Mouse (Mus musculus): ENCODE measurements around the gene Tpst2. TPM values are rescaled to one million over a fixed set of nuclear protein-coding genes. Genes with fewer than 3 reads are reported as not detected.

The Tpst2 gene
- polyA plus RNA-seq, 1 experiment from 2014 or later, result 41.2 TPM

DNA sequence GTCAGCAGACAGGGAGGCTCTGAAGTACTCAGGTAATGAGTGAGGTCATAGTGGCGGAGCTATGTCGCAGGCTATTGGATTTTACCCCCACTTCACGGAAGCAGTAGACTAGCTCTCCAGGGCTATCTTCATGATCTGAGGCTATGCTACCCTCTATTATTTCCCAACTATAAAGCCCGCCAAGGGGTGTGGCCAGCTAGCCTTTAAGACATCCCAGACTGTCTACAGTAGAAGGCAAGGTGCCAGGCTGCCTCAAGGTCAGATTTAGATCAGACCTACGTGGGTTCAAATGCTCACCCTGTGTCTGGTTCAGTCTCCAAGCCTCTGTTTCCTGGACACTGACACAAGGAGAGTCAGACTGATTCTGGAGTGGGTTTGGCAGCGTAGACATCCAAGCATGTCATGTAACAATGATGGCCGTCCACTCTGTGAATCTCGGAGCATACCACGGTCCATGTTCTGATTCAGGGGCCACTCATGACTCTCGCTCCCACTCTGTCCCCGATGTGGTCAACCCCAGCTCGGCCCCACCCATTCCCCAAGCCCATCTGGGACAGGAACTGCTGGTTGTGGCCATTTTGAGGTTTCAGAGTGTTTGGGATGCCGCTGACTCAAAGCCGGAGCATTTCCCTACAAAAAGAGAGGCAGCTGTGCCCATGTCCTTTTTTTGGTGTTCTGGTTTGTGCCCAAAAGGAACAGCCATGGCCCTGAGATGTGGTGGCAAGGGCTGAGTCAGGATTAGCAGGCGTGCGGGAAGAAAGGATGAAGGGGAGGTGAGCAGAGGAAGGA is 16.4 kb upstream of the Tpst2 start:
- WGBS, result 82% methylated on average over 16 of the region's 16 CpGs
- Histone ChIP-seq H3K4me3 (no peak overlapping the region), H3K9me3 (no peaks in the 10 kb centered on the region), H3K27ac (no peak overlapping the region), H3K27me3 (ENCODE audit: insufficient read depth, poor library complexity, severe bottlenecking) (peaks cover 57% of the 10 kb centered on the region), H3K4me1 (no peaks in the 10 kb centered on the region), H3K36me3 (no peaks in the 10 kb centered on the region)
- DNase-seq (ENCODE audit: low spot score), result no peak

DNA sequence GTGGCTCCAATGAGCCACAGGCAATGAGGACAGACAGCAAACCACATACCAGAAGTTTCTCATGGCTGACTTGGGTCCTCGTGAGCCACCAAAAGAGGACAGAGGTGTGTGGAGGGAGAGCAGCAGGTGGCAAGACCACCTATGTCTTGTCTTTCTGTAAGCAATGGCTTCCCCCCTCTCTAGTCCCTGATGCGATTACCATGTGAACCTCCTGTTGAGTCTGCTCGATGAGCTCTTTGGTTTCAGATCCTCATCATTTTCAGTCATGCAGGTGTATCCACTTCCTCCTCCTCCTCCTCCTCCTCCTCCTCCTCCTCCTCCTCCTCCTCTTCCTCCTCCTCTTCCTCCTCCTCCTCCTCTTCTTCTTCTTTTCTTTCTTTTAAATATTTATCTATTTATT is 15.7 kb upstream of the Tpst2 start:
- Histone ChIP-seq H3K9me3 (no peaks in the 10 kb centered on the region), H3K4me3 (no peak overlapping the region), H3K4me1 (peaks cover 7% of the 10 kb centered on the region), H3K27ac (no peak overlapping the region), H3K27me3 (ENCODE audit: insufficient read depth, poor library complexity, severe bottlenecking) (peaks cover 56% of the 10 kb centered on the region), H3K36me3 (no peaks in the 10 kb centered on the region)
- 72% methylated on average over 3 of the region's 3 CpGs for WGBS
- DNase-seq (ENCODE audit: low spot score), result no peak

DNA sequence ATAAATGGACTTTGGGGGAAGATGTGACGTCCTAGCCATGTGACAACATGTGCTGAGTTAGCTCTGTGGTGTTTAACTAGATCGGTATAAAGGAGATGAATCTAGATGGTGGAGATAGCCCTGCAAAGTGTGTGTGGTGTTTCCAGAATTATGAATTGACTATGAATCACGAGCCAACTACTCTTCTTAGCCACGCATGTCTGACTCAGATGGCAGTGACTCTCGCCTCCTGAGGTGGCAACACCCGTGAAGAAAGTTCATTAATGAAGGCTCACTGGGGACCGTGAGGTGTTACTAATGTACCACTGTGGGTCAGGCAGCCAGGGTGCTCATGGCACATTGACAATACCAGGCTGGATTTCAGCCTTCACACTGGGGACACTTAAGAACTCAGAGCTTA is 12.4 kb upstream of the Tpst2 start:
- H3K4me1 ChIP-seq, result peaks cover 11% of the 10 kb centered on the region
- no peak for DNase-seq (ENCODE audit: low spot score)
- no peaks in the 10 kb centered on the region for H3K36me3 ChIP-seq
- no peak overlapping the region for H3K27ac ChIP-seq
- no peak overlapping the region for H3K4me3 ChIP-seq
- peaks cover 62% of the 10 kb centered on the region for H3K27me3 ChIP-seq (ENCODE audit: insufficient read depth, poor library complexity, severe bottlenecking)
- H3K9me3 ChIP-seq, result no peaks in the 10 kb centered on the region
- 82% methylated on average over 7 of the region's 7 CpGs for WGBS

DNA sequence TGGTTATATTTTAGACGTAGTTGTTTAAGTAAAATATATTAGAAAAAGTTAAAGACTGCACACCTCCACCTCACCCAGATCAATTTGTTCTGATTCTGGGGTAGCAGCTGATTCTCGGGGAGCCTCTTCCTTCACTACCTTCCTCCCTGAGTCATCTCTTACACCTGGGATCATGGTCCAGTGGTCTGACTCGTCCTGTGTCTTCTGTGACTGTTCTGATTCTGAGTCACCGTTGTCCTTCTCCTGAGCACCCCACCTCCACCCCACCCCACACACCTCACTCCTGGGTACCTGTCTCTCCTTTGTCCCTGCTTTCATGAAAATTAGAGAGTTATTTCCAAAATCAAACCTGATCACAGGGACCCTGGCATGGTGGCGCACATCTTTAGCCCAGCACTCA is 11.4 kb upstream of the Tpst2 start:
- no peak for DNase-seq (ENCODE audit: low spot score)
- Histone ChIP-seq H3K36me3 (no peaks in the 10 kb centered on the region), H3K4me3 (no peak overlapping the region), H3K9me3 (no peaks in the 10 kb centered on the region), H3K27ac (no peak overlapping the region), H3K27me3 (ENCODE audit: insufficient read depth, poor library complexity, severe bottlenecking) (peaks cover 70% of the 10 kb centered on the region), H3K4me1 (peaks cover 14% of the 10 kb centered on the region)
- 81% methylated on average over 5 of the region's 5 CpGs for WGBS

DNA sequence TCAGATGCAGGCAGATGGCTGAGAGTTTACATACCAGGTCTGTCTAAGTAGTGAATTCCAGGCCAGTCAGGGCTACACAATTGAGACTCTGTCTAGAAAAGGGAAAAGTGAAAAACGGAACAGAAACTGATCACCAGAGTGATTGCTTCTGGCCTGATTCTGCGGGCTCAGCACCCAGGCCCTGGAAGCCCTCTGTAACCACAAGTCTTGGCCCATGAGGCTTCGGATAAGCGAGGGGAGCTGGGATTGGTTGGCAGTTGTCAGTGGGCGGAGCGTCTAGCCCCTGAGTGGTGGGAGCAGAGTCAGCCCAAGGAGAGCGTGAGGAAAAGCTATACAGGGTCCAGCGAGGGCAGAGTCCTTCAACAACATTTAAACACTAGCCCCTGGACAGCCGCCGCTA is 11.0 kb upstream of the Tpst2 start:
- Histone ChIP-seq H3K27me3 (ENCODE audit: insufficient read depth, poor library complexity, severe bottlenecking) (peaks cover 70% of the 10 kb centered on the region), H3K9me3 (no peaks in the 10 kb centered on the region), H3K27ac (no peak overlapping the region), H3K4me1 (peaks cover 14% of the 10 kb centered on the region), H3K36me3 (no peaks in the 10 kb centered on the region), H3K4me3 (peak overlapping the region; percentile 20; the same call in 1 of the 2 replicates)
- DNase-seq (ENCODE audit: low spot score), result no peak
- WGBS, result 6% methylated on average over 10 of the region's 10 CpGs

DNA sequence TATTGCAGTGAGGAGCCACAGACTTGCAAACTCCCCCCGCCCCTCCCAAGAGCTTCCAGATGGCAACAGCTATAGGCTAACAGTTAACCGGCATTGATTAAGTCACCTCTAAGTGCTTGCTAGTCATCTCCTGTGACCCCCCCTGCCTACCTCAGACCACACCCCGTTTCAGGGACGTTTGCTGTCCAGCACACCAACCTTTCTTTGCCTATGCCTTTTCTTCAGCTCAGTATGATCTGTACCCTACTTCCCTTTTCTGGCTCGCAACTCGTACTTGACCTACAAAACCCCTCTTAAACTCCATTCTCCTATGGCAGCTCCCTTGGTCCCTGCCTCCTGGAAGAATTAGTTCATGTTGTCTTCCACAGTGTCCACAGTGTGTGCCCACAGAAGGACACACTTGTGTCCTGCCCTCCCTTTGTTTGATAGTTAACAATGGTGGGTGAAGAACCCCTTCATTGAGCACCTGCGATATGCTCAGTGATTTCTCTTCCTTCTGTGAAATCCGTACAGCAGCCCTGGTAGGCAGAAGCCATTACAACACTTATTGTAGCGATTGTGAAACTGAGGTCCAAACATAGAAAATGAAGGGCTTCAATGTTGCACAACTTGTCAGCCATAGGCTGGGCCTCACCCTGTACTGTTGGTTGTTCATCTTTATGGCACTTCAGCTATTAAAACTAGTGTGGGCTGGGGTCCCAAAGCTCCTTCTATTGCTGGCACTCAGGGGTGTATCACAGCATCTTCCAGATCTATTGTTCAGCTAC is 10.3 kb upstream of the Tpst2 start:
- H3K4me1 ChIP-seq, result peaks cover 14% of the 10 kb centered on the region
- H3K27me3 ChIP-seq (ENCODE audit: insufficient read depth, poor library complexity, severe bottlenecking), result peaks cover 69% of the 10 kb centered on the region
- no peaks in the 10 kb centered on the region for H3K9me3 ChIP-seq
- DNase-seq (ENCODE audit: low spot score), result no peak
- H3K27ac ChIP-seq, result no peak overlapping the region
- no peaks in the 10 kb centered on the region for H3K36me3 ChIP-seq
- 59% methylated on average over 9 of the region's 9 CpGs for WGBS
- peak overlapping the region; percentile 20; the same call in 1 of the 2 replicates for H3K4me3 ChIP-seq

DNA sequence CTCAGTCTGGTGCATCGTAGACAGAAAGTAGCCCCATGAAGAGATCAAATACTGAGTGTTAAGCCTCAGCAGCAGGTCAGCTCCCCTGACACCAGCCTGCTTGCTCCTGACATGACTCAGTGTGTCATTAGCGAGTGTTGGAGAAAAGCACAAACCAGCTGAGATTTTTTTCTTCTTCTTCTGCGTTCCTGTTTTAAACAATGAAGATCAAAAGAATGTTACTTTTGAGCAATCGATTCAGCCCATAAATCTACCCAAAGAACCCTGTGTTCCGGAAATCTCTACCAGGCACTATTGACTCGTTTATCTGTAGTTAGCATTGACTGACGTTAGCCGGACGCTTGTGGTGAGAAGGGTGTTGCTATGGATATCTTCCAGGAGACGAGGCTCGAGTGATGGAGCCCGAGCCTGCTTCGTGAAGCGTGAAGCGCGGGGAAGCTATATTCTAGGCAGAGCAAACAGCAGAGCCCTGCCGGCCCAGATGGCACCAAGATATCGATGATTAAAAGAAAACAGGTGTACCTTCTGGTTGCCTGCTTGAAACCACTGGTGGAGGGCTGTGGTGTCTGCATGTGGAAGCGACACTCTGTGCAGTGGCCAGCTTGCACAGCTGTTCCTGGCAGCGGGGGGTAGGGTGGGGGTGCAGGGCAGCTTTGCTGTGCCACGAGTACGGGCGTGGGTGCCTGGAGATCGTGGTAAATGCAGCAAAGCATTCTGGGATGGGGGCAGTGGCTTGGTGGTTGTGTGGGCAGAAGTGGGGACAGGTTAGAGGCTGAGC is 5.5 kb upstream of the Tpst2 start:
- no peaks in the 10 kb centered on the region for H3K36me3 ChIP-seq
- 52% methylated on average over 24 of the region's 24 CpGs for WGBS
- no peaks in the 10 kb centered on the region for H3K9me3 ChIP-seq
- H3K27ac ChIP-seq, result peak overlapping the region; percentile 16; the same call in 1 of the 2 replicates
- DNase-seq (ENCODE audit: low spot score), result no peak
- H3K4me3 ChIP-seq, result no peak overlapping the region
- peaks cover 54% of the 10 kb centered on the region for H3K27me3 ChIP-seq (ENCODE audit: insufficient read depth, poor library complexity, severe bottlenecking)
- H3K4me1 ChIP-seq, result peaks cover 9% of the 10 kb centered on the region

DNA sequence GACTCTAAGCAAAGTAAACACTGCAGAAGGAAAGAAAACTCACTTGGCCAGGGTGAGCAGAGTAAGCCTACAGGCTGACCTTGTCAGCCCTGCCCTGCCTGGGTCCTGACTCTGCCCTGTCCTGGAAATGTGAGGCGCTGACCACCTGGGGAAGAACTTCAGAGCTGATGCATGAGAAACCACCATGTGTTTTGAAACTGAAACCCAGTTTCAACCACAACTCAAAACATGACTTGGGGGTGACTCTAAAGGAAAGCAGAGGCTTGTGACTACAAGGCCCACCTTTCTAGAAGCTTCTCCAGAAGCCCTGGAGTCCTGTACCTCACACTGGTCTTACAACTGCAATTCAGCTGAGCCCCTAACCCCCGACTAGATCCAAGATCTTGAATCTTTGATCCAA is 3.6 kb upstream of the Tpst2 start:
- WGBS, result 62% methylated on average over 2 of the region's 2 CpGs
- Histone ChIP-seq H3K4me3 (no peak overlapping the region), H3K36me3 (no peaks in the 10 kb centered on the region), H3K27me3 (ENCODE audit: insufficient read depth, poor library complexity, severe bottlenecking) (peaks cover 36% of the 10 kb centered on the region), H3K27ac (no peak overlapping the region), H3K9me3 (no peaks in the 10 kb centered on the region), H3K4me1 (peaks cover 21% of the 10 kb centered on the region)
- no peak for DNase-seq (ENCODE audit: low spot score)

DNA sequence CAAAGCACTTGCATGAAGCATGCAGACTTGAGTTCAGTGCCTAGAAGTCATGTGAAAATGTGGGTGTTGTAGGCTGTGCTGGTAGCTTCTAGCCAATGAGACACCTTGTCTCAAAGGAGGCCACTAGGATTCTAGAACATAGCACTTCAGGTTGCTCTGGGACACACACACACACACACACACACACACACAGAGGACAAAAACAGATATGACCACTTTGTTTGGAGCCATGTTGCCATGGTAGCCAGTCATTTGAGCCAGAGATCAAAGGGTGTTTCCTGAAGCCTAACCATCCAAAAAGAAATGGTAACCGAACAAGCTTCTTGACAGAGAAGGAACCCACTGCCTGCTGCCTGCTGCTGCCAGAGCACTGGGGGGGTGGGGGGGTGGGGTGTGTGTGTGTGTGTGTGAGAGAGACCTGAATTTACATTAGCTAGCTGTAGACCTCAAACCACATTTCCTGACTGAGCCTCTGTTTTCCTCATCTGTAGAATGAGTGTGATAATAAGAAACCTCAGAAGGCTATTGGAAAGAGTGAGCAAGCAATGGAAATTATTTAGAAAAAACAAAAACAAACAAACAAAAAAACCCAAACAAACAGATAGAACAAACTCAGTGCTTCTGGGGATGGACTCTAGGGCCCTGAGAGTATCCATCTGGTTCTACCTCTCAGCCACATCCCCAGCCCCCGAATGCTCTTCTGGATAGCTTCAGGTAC is 2.6 kb upstream of the Tpst2 start:
- no peak overlapping the region for H3K27ac ChIP-seq
- no peaks in the 10 kb centered on the region for H3K36me3 ChIP-seq
- peaks cover 29% of the 10 kb centered on the region for H3K4me1 ChIP-seq
- no peaks in the 10 kb centered on the region for H3K9me3 ChIP-seq
- 43% methylated on average over 2 of the region's 2 CpGs for WGBS
- peaks cover 26% of the 10 kb centered on the region for H3K27me3 ChIP-seq (ENCODE audit: insufficient read depth, poor library complexity, severe bottlenecking)
- DNase-seq (ENCODE audit: low spot score), result no peak
- H3K4me3 ChIP-seq, result no peak overlapping the region

DNA sequence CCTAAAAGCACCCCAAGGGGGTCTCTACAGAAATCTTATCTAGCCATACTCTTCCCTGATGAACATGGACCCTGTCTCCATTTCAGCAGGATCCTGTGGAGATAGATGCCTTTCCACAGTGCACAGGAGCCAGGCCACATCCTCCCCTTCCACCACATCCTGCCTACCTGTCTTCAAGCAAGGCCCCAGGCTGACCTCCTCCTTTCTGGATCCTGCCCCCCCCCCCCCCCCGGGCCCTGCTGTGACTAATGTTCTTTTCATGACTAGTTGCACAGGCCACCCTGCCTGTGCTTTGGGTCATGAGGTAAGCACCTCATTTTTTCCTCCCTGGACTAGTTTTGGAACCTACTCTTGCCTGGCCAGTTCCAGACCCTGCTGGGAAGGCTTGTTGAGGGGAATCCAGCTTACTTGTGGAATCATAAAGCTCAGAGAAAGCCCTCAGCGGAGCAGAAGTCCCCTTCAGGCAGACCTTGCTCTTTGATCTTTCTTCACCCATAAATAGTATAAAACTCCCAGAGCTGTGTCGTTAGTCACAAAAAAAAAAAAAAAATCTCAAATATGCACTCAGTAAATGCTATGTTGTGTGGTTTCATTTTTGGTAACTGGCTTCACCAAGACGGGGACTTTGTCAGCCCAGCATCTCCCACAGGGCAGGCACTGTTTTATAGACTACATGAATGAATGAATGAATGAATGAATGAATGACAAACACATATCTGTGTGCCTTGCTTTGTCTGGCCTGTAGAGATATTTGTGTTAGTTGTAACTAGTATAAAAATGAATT is 1.3 kb upstream of the Tpst2 start:
- Histone ChIP-seq H3K36me3 (no peaks in the 10 kb centered on the region), H3K27ac (no peak overlapping the region), H3K9me3 (no peaks in the 10 kb centered on the region), H3K27me3 (ENCODE audit: insufficient read depth, poor library complexity, severe bottlenecking) (peaks cover 13% of the 10 kb centered on the region), H3K4me3 (peak overlapping the region; percentile 85; the same call in 1 of the 2 replicates), H3K4me1 (peaks cover 35% of the 10 kb centered on the region)
- no peak for DNase-seq (ENCODE audit: low spot score)
- 71% methylated on average over 4 of the region's 4 CpGs for WGBS

DNA sequence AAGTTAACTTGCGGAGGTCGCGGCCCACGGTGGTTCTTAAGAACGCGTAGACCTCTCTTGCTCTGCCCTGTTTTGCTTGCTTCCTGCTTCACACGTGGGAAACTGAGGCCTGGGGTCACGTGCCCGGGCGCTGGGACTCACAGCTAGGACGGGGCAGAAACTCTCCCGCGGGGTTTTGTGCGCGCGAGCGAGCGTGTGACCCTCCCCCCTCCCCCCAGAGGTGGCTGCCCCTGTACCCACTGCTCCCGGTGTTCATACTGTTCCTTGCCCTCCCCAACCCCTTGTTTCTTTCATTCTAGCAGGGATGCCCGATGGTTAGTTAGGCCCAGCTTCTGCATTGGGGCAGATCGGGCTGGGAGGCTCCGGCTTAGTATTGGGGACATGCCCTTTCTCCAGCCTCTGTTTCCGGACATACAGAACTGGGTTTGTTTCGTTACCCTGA is 437 bp downstream of the Tpst2 start:
- WGBS, result 1% methylated on average over 21 of the region's 24 CpGs
- Histone ChIP-seq H3K4me1 (peaks cover 52% of the 10 kb centered on the region), H3K36me3 (no peaks in the 10 kb centered on the region), H3K27me3 (ENCODE audit: insufficient read depth, poor library complexity, severe bottlenecking) (no peaks in the 10 kb centered on the region), H3K4me3 (peak overlapping the region; percentile 85), H3K27ac (peak overlapping the region; percentile 91), H3K9me3 (no peaks in the 10 kb centered on the region)
- DNase-seq (ENCODE audit: low spot score), result peak; percentile 81
